Mouse (Mus musculus): ENCODE measurements around the gene Ip6k1. TPM values are rescaled to one million over a fixed set of nuclear protein-coding genes. Genes with fewer than 3 reads are reported as not detected.
A peak's percentile ranks its signal among the peaks of the same experiment; 100 is the strongest.

Ip6k1 gene
- polyA plus RNA-seq, 1 experiment: 78.9 TPM

DNA sequence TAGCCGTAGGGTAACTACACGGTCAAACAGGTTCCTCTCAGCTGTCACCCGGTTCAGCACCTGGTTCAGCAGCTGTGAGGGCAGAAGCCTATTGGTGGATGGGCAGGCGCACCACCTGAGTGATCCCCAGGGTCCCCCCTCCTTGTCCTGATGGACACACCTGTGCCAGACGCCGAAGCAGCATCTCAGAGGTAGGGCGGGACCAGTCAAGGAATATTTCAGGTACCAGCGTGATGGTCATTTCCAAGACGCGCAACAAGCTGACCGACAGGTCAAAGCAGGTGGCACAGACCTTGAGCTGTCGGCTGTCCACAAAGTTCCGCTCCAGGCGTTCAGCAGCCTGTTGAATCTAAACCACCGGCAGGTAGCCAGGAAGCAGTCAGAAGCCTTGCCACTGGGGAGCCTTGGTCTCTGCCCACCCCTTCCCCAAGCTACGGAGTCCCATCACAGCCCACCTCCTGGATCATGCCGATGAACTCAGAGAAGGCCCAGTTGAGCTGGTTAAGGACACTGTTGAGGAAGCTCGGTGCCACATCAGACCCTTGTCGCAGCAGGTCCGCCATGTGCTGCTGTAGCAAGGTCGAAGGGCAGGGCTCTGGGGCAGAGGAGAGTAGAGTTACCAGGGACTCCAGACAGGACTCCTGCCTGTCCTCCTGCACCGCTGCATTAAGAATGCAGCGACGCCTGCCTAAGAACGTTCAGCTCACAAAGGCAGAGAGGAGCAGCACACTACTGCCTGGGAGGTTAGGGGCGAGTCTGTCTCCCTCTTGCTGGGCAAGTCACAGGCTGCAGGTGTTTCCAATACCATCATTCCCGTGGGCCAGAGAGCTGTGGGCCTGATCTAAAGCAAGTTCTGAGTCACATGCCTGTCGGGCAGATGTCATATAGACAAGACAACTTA is 54.3 kb downstream of the Ip6k1 start:
- Histone ChIP-seq H3K4me3 (ENCODE audit: insufficient read depth, low read depth, low read length) (no peak overlapping the region), H3K27me3 (replicated peaks; ENCODE audit: control insufficient read depth, insufficient read depth, low read length) (no peaks in the 10 kb centered on the region), H3K36me3 (ENCODE audit: control insufficient read depth, insufficient read depth, low read length) (peaks cover 3% of the 10 kb centered on the region), H3K27ac (ENCODE audit: insufficient read depth, low read depth, low read length) (no peak overlapping the region), H3K4me1 (ENCODE audit: control insufficient read depth, insufficient read depth, low read length) (0 out of 2 replicates have a peak, but pooled peaks cover 4% of the 10 kb centered on the region)
- WGBS: 71% methylated on average over 28 of the region's 28 CpGs
- TF ChIP-seq CTCF (conservative IDR thresholded peaks at IDR 0.05; ENCODE audit: insufficient read depth, insufficient read length, low read depth, low read length): no peak
- TF ChIP-seq POLR2A (IDR thresholded peaks at IDR 0.05; ENCODE audit: low read depth, low read length): no peak
- no peak for DNase-seq

GRCm38 (mm10) chr9:108057262-108057562 is 54.9 kb downstream of the Ip6k1 start:
- H3K27me3 ChIP-seq (replicated peaks; ENCODE audit: control insufficient read depth, insufficient read depth, low read length): no peaks in the 10 kb centered on the region
- TF ChIP-seq POLR2A (IDR thresholded peaks at IDR 0.05; ENCODE audit: low read depth, low read length): no peak
- no peak for TF ChIP-seq CTCF (conservative IDR thresholded peaks at IDR 0.05; ENCODE audit: insufficient read depth, insufficient read length, low read depth, low read length)
- H3K27ac ChIP-seq (ENCODE audit: insufficient read depth, low read depth, low read length): no peak overlapping the region
- H3K4me1 ChIP-seq (ENCODE audit: control insufficient read depth, insufficient read depth, low read length): 0 out of 2 replicates have a peak, but pooled peaks cover 4% of the 10 kb centered on the region
- peaks cover 3% of the 10 kb centered on the region for H3K36me3 ChIP-seq (ENCODE audit: control insufficient read depth, insufficient read depth, low read length)
- no peak overlapping the region for H3K4me3 ChIP-seq (ENCODE audit: insufficient read depth, low read depth, low read length)
- no peak for DNase-seq
- 58% methylated on average over 5 of the region's 5 CpGs for WGBS

- WGBS: 96% methylated on average over 9 of the region's 9 CpGs
- Histone ChIP-seq H3K4me1 (ENCODE audit: control insufficient read depth, insufficient read depth, low read length) (0 out of 2 replicates have a peak, but pooled peaks cover under 1% of the 10 kb centered on the region), H3K4me3 (ENCODE audit: insufficient read depth, low read depth, low read length) (no peak overlapping the region), H3K36me3 (ENCODE audit: control insufficient read depth, insufficient read depth, low read length) (peaks cover 3% of the 10 kb centered on the region), H3K27me3 (replicated peaks; ENCODE audit: control insufficient read depth, insufficient read depth, low read length) (no peaks in the 10 kb centered on the region), H3K27ac (ENCODE audit: insufficient read depth, low read depth, low read length) (no peak overlapping the region)
- DNase-seq: no peak
- no peak for TF ChIP-seq CTCF (conservative IDR thresholded peaks at IDR 0.05; ENCODE audit: insufficient read depth, insufficient read length, low read depth, low read length)
- no peak for TF ChIP-seq POLR2A (IDR thresholded peaks at IDR 0.05; ENCODE audit: low read depth, low read length)
Measured at GRCm38 (mm10) chr9:108058291-108058690, 56.0 kb downstream of the Ip6k1 start.

DNA sequence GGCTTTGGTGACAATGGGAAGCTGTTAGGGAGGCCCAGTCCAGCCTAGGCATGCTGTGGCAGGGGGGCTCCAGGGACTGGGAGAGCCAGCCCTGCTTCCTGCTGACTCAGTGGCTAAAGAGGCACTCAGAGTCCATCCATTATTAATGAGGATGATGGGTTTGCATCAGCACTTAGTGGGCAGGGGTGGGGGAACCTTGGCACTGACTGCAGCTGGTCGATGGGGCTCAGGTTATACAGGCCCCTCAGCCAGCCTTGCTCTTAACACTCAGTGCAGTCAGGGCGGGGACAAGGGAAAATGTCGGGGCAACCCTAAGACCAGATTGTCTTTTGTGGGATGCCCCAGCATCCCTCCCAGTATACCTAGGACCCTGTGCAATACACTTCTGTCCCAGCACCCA is 59.8 kb downstream of the Ip6k1 start:
- WGBS: 92% methylated on average over 3 of the region's 3 CpGs
- Histone ChIP-seq H3K27ac (ENCODE audit: insufficient read depth, low read depth, low read length) (no peak overlapping the region), H3K4me3 (ENCODE audit: insufficient read depth, low read depth, low read length) (no peak overlapping the region), H3K36me3 (ENCODE audit: control insufficient read depth, insufficient read depth, low read length) (no peaks in the 10 kb centered on the region), H3K27me3 (replicated peaks; ENCODE audit: control insufficient read depth, insufficient read depth, low read length) (no peaks in the 10 kb centered on the region), H3K4me1 (ENCODE audit: control insufficient read depth, insufficient read depth, low read length) (no peaks in the 10 kb centered on the region)
- no peak for DNase-seq
- TF ChIP-seq CTCF (conservative IDR thresholded peaks at IDR 0.05; ENCODE audit: insufficient read depth, insufficient read length, low read depth, low read length): no peak
- TF ChIP-seq POLR2A (IDR thresholded peaks at IDR 0.05; ENCODE audit: low read depth, low read length): no peak

- no peaks in the 10 kb centered on the region for H3K27me3 ChIP-seq (replicated peaks; ENCODE audit: control insufficient read depth, insufficient read depth, low read length)
- no peaks in the 10 kb centered on the region for H3K4me1 ChIP-seq (ENCODE audit: control insufficient read depth, insufficient read depth, low read length)
- no peaks in the 10 kb centered on the region for H3K36me3 ChIP-seq (ENCODE audit: control insufficient read depth, insufficient read depth, low read length)
- no peak overlapping the region for H3K27ac ChIP-seq (ENCODE audit: insufficient read depth, low read depth, low read length)
- H3K4me3 ChIP-seq (ENCODE audit: insufficient read depth, low read depth, low read length): no peak overlapping the region
- 82% methylated on average over 12 of the region's 12 CpGs for WGBS
- DNase-seq: no peak
- TF ChIP-seq POLR2A (IDR thresholded peaks at IDR 0.05; ENCODE audit: low read depth, low read length): no peak
- no peak for TF ChIP-seq CTCF (conservative IDR thresholded peaks at IDR 0.05; ENCODE audit: insufficient read depth, insufficient read length, low read depth, low read length)
Measured at GRCm38 (mm10) chr9:108063361-108063760, 61.1 kb downstream of the Ip6k1 start.

DNA sequence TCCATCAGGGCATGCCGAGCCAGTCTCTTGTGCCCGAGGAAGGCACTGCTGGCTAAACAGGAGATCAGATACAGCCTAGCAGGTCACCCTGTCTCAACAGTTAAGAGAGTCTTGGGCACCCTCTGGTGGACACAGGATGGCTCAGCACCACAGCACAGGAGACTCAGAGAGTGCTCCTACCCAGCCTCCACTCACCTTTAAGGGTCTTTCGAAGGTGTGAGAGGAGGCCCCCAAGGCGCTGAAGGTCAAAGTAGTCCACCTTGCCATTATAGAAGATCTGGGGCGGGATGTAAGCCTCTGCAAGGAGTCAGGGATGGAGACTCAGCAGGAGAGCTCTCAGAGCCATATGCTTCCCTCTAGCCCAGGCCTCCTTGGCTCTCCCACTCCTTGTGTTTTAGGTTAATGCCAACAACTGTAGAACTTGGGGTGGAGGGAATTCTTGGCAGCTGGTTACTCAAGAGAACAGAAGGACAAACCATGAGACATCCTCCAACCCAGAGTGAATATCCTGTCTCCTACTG is 63.2 kb downstream of the Ip6k1 start:
- no peaks in the 10 kb centered on the region for H3K4me1 ChIP-seq (ENCODE audit: control insufficient read depth, insufficient read depth, low read length)
- TF ChIP-seq CTCF (conservative IDR thresholded peaks at IDR 0.05; ENCODE audit: insufficient read depth, insufficient read length, low read depth, low read length) (peak; percentile 73), POLR2A (IDR thresholded peaks at IDR 0.05; ENCODE audit: low read depth, low read length) (no peak)
- WGBS: 41% methylated on average over 5 of the region's 5 CpGs
- no peaks in the 10 kb centered on the region for H3K36me3 ChIP-seq (ENCODE audit: control insufficient read depth, insufficient read depth, low read length)
- no peak overlapping the region for H3K4me3 ChIP-seq (ENCODE audit: insufficient read depth, low read depth, low read length)
- H3K27me3 ChIP-seq (replicated peaks; ENCODE audit: control insufficient read depth, insufficient read depth, low read length): no peaks in the 10 kb centered on the region
- DNase-seq: peak; percentile 68
- H3K27ac ChIP-seq (ENCODE audit: insufficient read depth, low read depth, low read length): no peak overlapping the region

- no peak overlapping the region for H3K27ac ChIP-seq (ENCODE audit: insufficient read depth, low read depth, low read length)
- H3K36me3 ChIP-seq (ENCODE audit: control insufficient read depth, insufficient read depth, low read length): no peaks in the 10 kb centered on the region
- TF ChIP-seq POLR2A (IDR thresholded peaks at IDR 0.05; ENCODE audit: low read depth, low read length) (no peak), CTCF (conservative IDR thresholded peaks at IDR 0.05; ENCODE audit: insufficient read depth, insufficient read length, low read depth, low read length) (no peak)
- H3K4me1 ChIP-seq (ENCODE audit: control insufficient read depth, insufficient read depth, low read length): no peaks in the 10 kb centered on the region
- no peak for DNase-seq
- WGBS: 84% methylated on average over 7 of the region's 7 CpGs
- H3K27me3 ChIP-seq (replicated peaks; ENCODE audit: control insufficient read depth, insufficient read depth, low read length): no peaks in the 10 kb centered on the region
- H3K4me3 ChIP-seq (ENCODE audit: insufficient read depth, low read depth, low read length): no peak overlapping the region
Measured at GRCm38 (mm10) chr9:108067199-108067598, 64.9 kb downstream of the Ip6k1 start.
